Mouse (Mus musculus) urinary bladder, postnatal 10 days (tissue): ENCODE measurements around the gene Myo5a.

Experiments
- DNase-seq: peaks from one replicate; pipeline ENCODE4 v3.0.0; 2022; ENCODE audit warnings: low spot score

Myo5a gene

GRCm38 (mm10) chr9:75071706-75072192 is 934 bp downstream of the Myo5a start:
- DNase-seq: no peak

GRCm38 (mm10) chr9:75072361-75072760 is 1.5 kb downstream of the Myo5a start:
- no peak for DNase-seq

GRCm38 (mm10) chr9:75077191-75077590 is 6.4 kb downstream of the Myo5a start:
- DNase-seq: no peak

GRCm38 (mm10) chr9:75085242-75085824 is 14.5 kb downstream of the Myo5a start:
- DNase-seq: no peak

- no peak for DNase-seq
Measured at GRCm38 (mm10) chr9:75087823-75088222, 17.0 kb downstream of the Myo5a start.

GRCm38 (mm10) chr9:75089285-75089684 is 18.5 kb downstream of the Myo5a start:
- DNase-seq: no peak

GRCm38 (mm10) chr9:75092134-75092533 is 21.3 kb downstream of the Myo5a start:
- DNase-seq: no peak

- no peak for DNase-seq
Measured at GRCm38 (mm10) chr9:75094762-75095161, 23.9 kb downstream of the Myo5a start.

GRCm38 (mm10) chr9:75098937-75099336 is 28.1 kb downstream of the Myo5a start:
- no peak for DNase-seq

GRCm38 (mm10) chr9:75100157-75100781 is 29.5 kb downstream of the Myo5a start:
- no peak for DNase-seq

- no peak for DNase-seq
Measured at GRCm38 (mm10) chr9:75102131-75102530, 31.3 kb downstream of the Myo5a start.

- no peak for DNase-seq
Measured at GRCm38 (mm10) chr9:75116571-75117177, 45.9 kb downstream of the Myo5a start.

- no peak for DNase-seq
Measured at GRCm38 (mm10) chr9:75121126-75121525, 50.3 kb downstream of the Myo5a start.

GRCm38 (mm10) chr9:75124201-75124721 is 53.4 kb downstream of the Myo5a start:
- DNase-seq: no peak

- no peak for DNase-seq
Measured at GRCm38 (mm10) chr9:75130553-75130952, 59.7 kb downstream of the Myo5a start.

- DNase-seq: no peak
Measured at GRCm38 (mm10) chr9:75146911-75147310, 76.1 kb downstream of the Myo5a start.

GRCm38 (mm10) chr9:75160525-75160924 is 89.7 kb downstream of the Myo5a start:
- DNase-seq: no peak

GRCm38 (mm10) chr9:75163650-75164049 is 92.8 kb downstream of the Myo5a start:
- DNase-seq: no peak

- no peak for DNase-seq
Measured at GRCm38 (mm10) chr9:75171721-75172120, 100.9 kb downstream of the Myo5a start.

- DNase-seq: no peak
Measured at GRCm38 (mm10) chr9:75187646-75188260, 116.9 kb downstream of the Myo5a start.

GRCm38 (mm10) chr9:75193858-75194257 is 123.0 kb downstream of the Myo5a start:
- DNase-seq: no peak

- DNase-seq: no peak
Measured at GRCm38 (mm10) chr9:75196335-75196734, 125.5 kb downstream of the Myo5a start.

- no peak for DNase-seq
Measured at GRCm38 (mm10) chr9:75197297-75197696, 126.5 kb downstream of the Myo5a start.
